Mouse (Mus musculus) erythroblast, embryonic 14.5 days (primary cell): ENCODE measurements around the gene Ocel1.

Experiments used
- GATA1 ChIP-seq: IDR thresholded peaks from 2 replicates; pipeline ENCODE4 v1.6.1; 2012; ENCODE audit warnings: low read length, inconsistent platforms, mixed read lengths
- TAL1 ChIP-seq: IDR thresholded peaks from 3 replicates; pipeline ENCODE4 v1.6.1; 2012; ENCODE audit warnings: low read length, inconsistent platforms, mixed read lengths

DNA sequence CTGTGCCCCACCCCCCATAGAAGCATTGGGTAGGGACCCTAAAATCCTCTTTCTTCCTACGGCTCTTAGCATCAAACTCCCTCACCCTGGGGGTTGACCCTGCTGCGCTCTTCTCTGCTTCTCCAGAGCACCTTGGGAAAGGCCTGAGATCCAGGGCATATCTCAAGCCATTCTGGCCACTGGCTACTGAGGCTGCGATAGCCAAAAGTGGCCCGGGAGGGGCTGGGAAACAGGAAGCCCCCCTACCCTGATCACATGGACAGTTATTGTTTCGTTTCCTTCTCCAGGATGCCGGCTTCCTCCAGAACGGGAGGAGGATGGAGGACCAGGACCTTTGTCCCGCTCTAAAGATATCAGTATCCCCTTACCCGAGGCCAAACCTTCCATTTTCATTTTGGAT, 24.5 kb downstream of the Ocel1 start, which contains the start of gene Ushbp1:
- no peak for TF ChIP-seq TAL1
- no peak for TF ChIP-seq GATA1
